Mouse (Mus musculus) liver, embryonic 15.5 days (tissue): ENCODE results near the gene Elavl3. TPM values are rescaled to one million over a fixed set of nuclear protein-coding genes. Genes with fewer than 3 reads are reported as not detected.
A peak's percentile ranks its signal among the peaks of the same experiment; 100 is the strongest.

ENCODE experiments used
- ATAC-seq: fragments of 200-750 bp; cut with Nextera tagmentation; 2 replicates; pipeline ENCODE4 v1.8.0; 2017; ENCODE audit warnings: moderate number of reproducible peaks, mild to moderate bottlenecking, moderate library complexity; ENCODE audit not compliant: insufficient read depth
- H3K27ac ChIP-seq: fragments of 300-500 bp; sonication (generic); replicated peaks from 2 replicates; pipeline ENCODE4 v1.5.1; 2015; ENCODE audit warnings: mild to moderate bottlenecking, inconsistent platforms
- H3K27me3 ChIP-seq: fragments of 300-500 bp; sonication (generic); 2 replicates; pipeline ENCODE4 v1.6.1; 2015; ENCODE audit warnings: mild to moderate bottlenecking, inconsistent platforms
- H3K36me3 ChIP-seq: fragments of 300-500 bp; sonication (generic); replicated peaks from 2 replicates; pipeline ENCODE4 v1.6.1; 2015; ENCODE audit warnings: moderate library complexity, mild to moderate bottlenecking, inconsistent platforms
- H3K4me1 ChIP-seq: fragments of 300-500 bp; sonication (generic); replicated peaks from 2 replicates; pipeline ENCODE4 v1.6.1; 2015; ENCODE audit warnings: inconsistent platforms
- H3K4me2 ChIP-seq: fragments of 300-500 bp; sonication (generic); 2 replicates; pipeline ENCODE4 v1.6.1; 2015; ENCODE audit warnings: moderate library complexity, mild to moderate bottlenecking, inconsistent platforms
- H3K4me3 ChIP-seq: fragments of 300-500 bp; sonication (generic); replicated peaks from 2 replicates; pipeline ENCODE4 v1.5.1; 2015; ENCODE audit warnings: mild to moderate bottlenecking, inconsistent platforms
- H3K9ac ChIP-seq: fragments of 300-500 bp; sonication (generic); 2 replicates; pipeline ENCODE4 v1.6.1; 2015; ENCODE audit warnings: moderate library complexity, mild to moderate bottlenecking, inconsistent platforms
- H3K9me3 ChIP-seq: fragments of 300-500 bp; sonication (generic); replicated peaks from 2 replicates; pipeline ENCODE4 v1.6.1; 2016; ENCODE audit warnings: inconsistent platforms
- WGBS: fragments of 180-500 bp; shearing (Covaris S2); methylation state at CpG from one replicate; pipeline ENCODE4 v1.1.7; 2015; ENCODE audit warnings: mixed read lengths; ENCODE audit not compliant: insufficient replicate concordance; 5-methylcytosine and 5-hydroxymethylcytosine counted together
- polyA plus RNA-seq: library from polyadenylated mRNA; unstranded; fragments of >200 nt; fragmentation: Nextera tagmentation; extraction: Ambion mirVana; gene quantifications from 2 replicates; pipeline ENCODE4 v1.2.1, GENCODE M21; 2015

The Elavl3 gene
- polyA plus RNA-seq, 1 experiment from 2014 or later: 0.02 TPM

DNA sequence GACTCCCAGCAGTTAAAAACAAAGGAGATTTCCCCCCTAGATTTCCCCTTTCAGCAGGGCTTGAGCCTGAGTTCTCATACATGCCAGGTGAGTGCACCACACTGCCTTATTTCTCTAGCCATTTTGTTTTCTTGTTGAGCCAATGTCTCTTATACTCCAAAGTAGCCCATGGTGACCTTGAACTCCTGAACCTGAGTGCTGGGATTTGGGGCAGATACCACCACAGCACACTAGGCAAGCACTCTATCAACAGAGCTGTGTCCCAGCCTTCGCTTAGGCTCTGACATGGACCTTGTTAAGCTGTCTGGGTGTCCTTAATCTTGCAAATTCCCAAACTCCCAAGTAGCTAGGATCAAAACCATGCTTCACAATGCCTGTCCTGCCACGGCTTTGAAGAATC lies 10.0 kb downstream of the Elavl3 start:
- no peak for ATAC-seq
- H3K36me3 ChIP-seq: no peaks in the 10 kb centered on the region
- no peak overlapping the region for H3K9ac ChIP-seq
- peaks cover 26% of the 10 kb centered on the region for H3K27me3 ChIP-seq
- H3K27ac ChIP-seq: no peak overlapping the region
- 39% methylated on average over 2 of the region's 2 CpGs for WGBS
- no peaks in the 10 kb centered on the region for H3K4me1 ChIP-seq
- no peaks in the 10 kb centered on the region for H3K9me3 ChIP-seq
- no peak overlapping the region for H3K4me2 ChIP-seq
- no peak overlapping the region for H3K4me3 ChIP-seq

GRCm38 (mm10) chr9:22037826-22038225 lies 14.0 kb downstream of the Elavl3 start:
- Histone ChIP-seq H3K27me3 (peaks cover 17% of the 10 kb centered on the region), H3K9me3 (no peaks in the 10 kb centered on the region), H3K9ac (no peak overlapping the region), H3K4me2 (no peak overlapping the region), H3K36me3 (no peaks in the 10 kb centered on the region), H3K4me1 (no peaks in the 10 kb centered on the region), H3K4me3 (no peak overlapping the region), H3K27ac (no peak overlapping the region)
- ATAC-seq: no peak
- 56% methylated on average over 10 of the region's 10 CpGs for WGBS

GRCm38 (mm10) chr9:22035300-22036044 lies 16.4 kb downstream of the Elavl3 start:
- Histone ChIP-seq H3K27ac (no peak overlapping the region), H3K9me3 (no peaks in the 10 kb centered on the region), H3K4me2 (no peak overlapping the region), H3K4me1 (no peaks in the 10 kb centered on the region), H3K9ac (no peak overlapping the region), H3K4me3 (no peak overlapping the region), H3K36me3 (no peaks in the 10 kb centered on the region), H3K27me3 (peaks cover 14% of the 10 kb centered on the region)
- ATAC-seq: no peak
- WGBS: 50% methylated on average over 6 of the region's 6 CpGs

DNA sequence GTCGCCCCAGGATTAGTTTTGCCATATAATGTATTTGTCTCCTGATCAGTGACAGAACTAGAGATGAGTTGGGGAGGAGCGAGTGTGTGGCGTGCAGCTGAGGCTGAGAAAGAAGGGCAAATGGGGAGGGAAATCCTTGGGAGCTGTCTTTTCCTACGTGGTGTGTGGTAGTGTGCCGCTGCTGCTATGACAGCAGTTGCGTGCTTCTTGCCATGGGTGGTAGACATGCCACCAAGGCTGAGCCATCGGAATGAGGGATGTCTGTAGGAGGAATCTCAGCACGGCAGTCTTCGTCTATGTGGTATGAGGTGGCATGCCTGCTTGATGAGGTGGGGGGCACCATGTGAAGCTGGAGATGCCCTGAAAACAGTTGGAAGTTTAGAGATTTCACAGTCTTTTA lies 21.4 kb downstream of the Elavl3 start:
- no peaks in the 10 kb centered on the region for H3K36me3 ChIP-seq
- no peak overlapping the region for H3K9ac ChIP-seq
- peaks cover 1% of the 10 kb centered on the region for H3K27me3 ChIP-seq
- H3K4me2 ChIP-seq: no peak overlapping the region
- H3K4me1 ChIP-seq: 0 out of 2 replicates have a peak, but pooled peaks cover 2% of the 10 kb centered on the region
- H3K27ac ChIP-seq: no peak overlapping the region
- ATAC-seq: no peak
- H3K9me3 ChIP-seq: no peaks in the 10 kb centered on the region
- no peak overlapping the region for H3K4me3 ChIP-seq
- WGBS: 73% methylated on average over 9 of the region's 9 CpGs

- 0 out of 2 replicates have a peak, but pooled peaks cover 2% of the 10 kb centered on the region for H3K4me1 ChIP-seq
- no peak overlapping the region for H3K9ac ChIP-seq
- no peak overlapping the region for H3K4me3 ChIP-seq
- no peaks in the 10 kb centered on the region for H3K27me3 ChIP-seq
- no peak overlapping the region for H3K27ac ChIP-seq
- H3K36me3 ChIP-seq: no peaks in the 10 kb centered on the region
- H3K9me3 ChIP-seq: no peaks in the 10 kb centered on the region
- 39% methylated on average over 7 of the region's 7 CpGs for WGBS
- H3K4me2 ChIP-seq: no peak overlapping the region
- no peak for ATAC-seq
These were observed 23.4 kb downstream of the Elavl3 start for GRCm38 (mm10) chr9:22028467-22028866.

DNA sequence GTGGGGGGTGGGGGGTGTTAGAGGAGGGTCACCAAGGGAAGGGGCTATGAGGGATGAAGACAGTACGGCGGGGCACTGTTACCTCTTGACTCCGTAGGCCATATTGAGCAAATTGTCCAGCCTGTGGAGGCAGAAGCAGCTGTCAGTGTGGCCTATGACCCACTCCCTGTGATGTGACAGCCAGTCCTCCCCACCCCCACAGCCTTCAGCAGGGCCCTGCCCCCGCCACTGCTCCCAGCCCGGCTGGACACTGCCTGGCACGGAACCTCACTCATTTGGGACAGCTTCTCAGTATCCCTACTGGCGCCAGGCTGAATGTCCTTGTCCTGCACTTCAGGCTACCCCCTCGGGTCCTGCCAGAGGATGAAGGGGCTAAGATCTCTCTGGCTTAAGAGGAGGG lies 27.2 kb downstream of the Elavl3 start:
- Histone ChIP-seq H3K4me3 (no peak overlapping the region), H3K27me3 (no peaks in the 10 kb centered on the region), H3K4me1 (0 out of 2 replicates have a peak, but pooled peaks cover 2% of the 10 kb centered on the region), H3K27ac (no peak overlapping the region), H3K4me2 (no peak overlapping the region), H3K9me3 (no peaks in the 10 kb centered on the region), H3K9ac (no peak overlapping the region), H3K36me3 (no peaks in the 10 kb centered on the region)
- ATAC-seq: no peak
- WGBS: 55% methylated on average over 8 of the region's 8 CpGs

DNA sequence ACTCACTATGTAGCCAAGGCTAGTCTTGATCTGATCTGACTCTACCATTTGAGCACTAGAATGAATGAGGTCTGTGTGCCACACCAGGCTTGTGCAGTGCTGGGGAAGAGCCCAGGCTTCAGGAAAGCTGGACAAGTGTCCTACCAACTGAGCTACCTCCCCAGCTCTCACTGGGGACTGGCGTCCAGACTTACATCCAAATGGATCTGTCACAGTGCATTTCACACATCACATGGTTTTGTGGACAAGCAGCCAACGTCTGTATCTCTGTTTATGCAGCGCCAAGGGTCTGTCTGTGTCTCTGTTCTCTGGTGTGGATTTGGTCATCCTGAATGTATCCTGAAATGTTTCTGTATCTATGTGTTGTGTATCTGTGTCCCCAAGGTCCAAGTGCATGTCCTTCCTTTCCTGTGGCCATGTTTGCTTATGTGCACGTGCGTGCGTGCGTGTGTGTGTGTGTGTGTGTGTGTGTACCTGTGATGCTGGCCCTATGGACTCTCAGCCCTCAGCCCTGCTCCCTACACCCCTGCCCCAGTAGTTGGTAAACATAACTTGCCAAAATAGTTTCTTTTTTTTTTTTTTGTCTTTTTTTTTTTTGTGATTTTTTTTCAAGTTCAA lies 34.5 kb downstream of the Elavl3 start:
- Histone ChIP-seq H3K27ac (no peak overlapping the region), H3K9ac (no peak overlapping the region), H3K36me3 (peaks cover 25% of the 10 kb centered on the region), H3K4me2 (no peak overlapping the region), H3K4me3 (no peak overlapping the region), H3K4me1 (peaks cover 4% of the 10 kb centered on the region), H3K27me3 (no peaks in the 10 kb centered on the region), H3K9me3 (no peaks in the 10 kb centered on the region)
- 62% methylated on average over 7 of the region's 7 CpGs for WGBS
- peak; percentile 69 for ATAC-seq

DNA sequence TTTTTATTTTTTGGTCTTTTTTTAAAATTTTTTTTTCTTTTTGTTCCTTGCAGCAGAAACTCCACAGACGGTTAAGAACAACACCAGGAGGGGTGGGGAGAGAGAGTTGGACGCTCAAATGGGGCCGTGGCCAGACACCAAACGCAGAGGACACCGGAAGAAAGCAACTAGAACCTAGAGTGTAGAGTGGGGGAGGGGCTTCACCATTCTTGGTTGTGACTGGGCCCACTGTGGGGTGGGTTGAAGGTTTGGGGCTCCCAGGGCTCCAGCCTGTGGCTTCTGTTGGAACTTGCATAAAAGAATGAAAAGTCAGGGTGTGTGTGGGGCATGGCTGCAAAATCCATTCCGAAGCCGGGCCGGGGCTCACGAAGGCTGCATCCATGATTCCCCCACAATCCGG lies 35.6 kb downstream of the Elavl3 start:
- no peaks in the 10 kb centered on the region for H3K9me3 ChIP-seq
- WGBS: 67% methylated on average over 10 of the region's 10 CpGs
- H3K36me3 ChIP-seq: peaks cover 36% of the 10 kb centered on the region
- H3K27me3 ChIP-seq: no peaks in the 10 kb centered on the region
- no peak overlapping the region for H3K4me3 ChIP-seq
- H3K27ac ChIP-seq: no peak overlapping the region
- ATAC-seq: no peak
- H3K9ac ChIP-seq: no peak overlapping the region
- H3K4me2 ChIP-seq: no peak overlapping the region
- H3K4me1 ChIP-seq: peaks cover 4% of the 10 kb centered on the region

DNA sequence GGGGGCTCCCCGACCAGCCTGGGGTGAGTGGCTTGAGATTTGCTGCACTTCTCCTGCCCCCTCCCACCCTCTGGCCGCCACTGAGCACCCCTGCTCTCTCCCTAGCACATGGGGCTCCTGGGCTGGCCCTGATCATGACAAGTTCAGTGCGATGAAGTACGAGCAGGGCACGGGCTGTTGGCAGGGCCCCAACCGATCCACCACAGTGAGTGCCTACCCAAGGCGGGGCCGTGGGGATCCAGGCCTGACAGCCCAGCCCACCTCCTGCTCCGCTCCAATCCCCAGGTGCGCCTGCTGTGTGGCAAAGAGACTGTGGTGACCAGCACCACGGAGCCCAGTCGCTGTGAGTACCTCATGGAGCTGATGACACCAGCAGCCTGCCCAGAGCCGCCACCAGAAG lies 39.1 kb downstream of the Elavl3 start:
- Histone ChIP-seq H3K27ac (no peak overlapping the region), H3K4me2 (no peak overlapping the region), H3K36me3 (peaks cover 71% of the 10 kb centered on the region), H3K27me3 (no peaks in the 10 kb centered on the region), H3K9ac (no peak overlapping the region), H3K4me3 (no peak overlapping the region), H3K4me1 (peaks cover 4% of the 10 kb centered on the region), H3K9me3 (no peaks in the 10 kb centered on the region)
- no peak for ATAC-seq
- WGBS: 87% methylated on average over 13 of the region's 13 CpGs

- Histone ChIP-seq H3K4me3 (no peak overlapping the region), H3K36me3 (peaks cover 88% of the 10 kb centered on the region), H3K9me3 (no peaks in the 10 kb centered on the region), H3K4me1 (no peaks in the 10 kb centered on the region), H3K4me2 (no peak overlapping the region), H3K27me3 (no peaks in the 10 kb centered on the region), H3K27ac (no peak overlapping the region), H3K9ac (no peak overlapping the region)
- 56% methylated on average over 5 of the region's 5 CpGs for WGBS
- ATAC-seq: no peak
These were observed 40.8 kb downstream of the Elavl3 start for GRCm38 (mm10) chr9:22011055-22011454.

DNA sequence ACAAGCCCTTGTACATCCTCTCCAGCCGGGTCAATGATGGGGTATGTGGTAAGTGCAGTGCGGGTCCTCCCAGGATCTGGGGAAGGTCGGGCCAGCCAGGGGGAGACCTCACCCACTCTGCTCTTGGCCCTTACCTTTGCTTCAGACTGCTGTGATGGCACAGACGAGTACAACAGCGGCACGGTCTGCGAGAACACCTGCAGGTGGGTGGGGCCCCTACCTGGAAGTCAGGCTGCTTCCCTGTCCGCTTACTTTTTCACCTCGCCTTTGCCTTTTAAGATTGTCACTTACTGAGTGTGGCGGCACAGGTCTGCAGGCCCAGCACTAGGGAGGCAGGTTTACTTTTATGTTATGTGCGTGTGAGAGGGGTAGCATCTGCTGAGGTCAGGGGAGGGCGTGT lies 47.3 kb downstream of the Elavl3 start:
- ATAC-seq: no peak
- H3K4me2 ChIP-seq: peak overlapping the region; percentile 88; the same call in 1 of the 2 replicates
- peaks cover 21% of the 10 kb centered on the region for H3K27me3 ChIP-seq

More for the DNA sequence above, 47.3 kb downstream of the Elavl3 start:
- H3K4me3 ChIP-seq: no peak overlapping the region
- no peak overlapping the region for H3K27ac ChIP-seq
- no peaks in the 10 kb centered on the region for H3K9me3 ChIP-seq
- H3K9ac ChIP-seq: no peak overlapping the region
- peaks cover 26% of the 10 kb centered on the region for H3K4me1 ChIP-seq
- 88% methylated on average over 12 of the region's 12 CpGs for WGBS
- peaks cover 55% of the 10 kb centered on the region for H3K36me3 ChIP-seq
